Mouse (Mus musculus) colon, adult 2 months (tissue): ENCODE measurements around the gene Nploc4. TPM values are rescaled to one million over a fixed set of nuclear protein-coding genes. Genes with fewer than 3 reads are reported as not detected.

ENCODE experiments used
- polyA plus RNA-seq: library from polyadenylated mRNA; depleted of rRNA; stranded (reverse); fragments of >200 nt; gene quantifications from 2 replicates; pipeline ENCODE4 v1.2.3, GENCODE M21; 2012; rRNA removed

Nploc4 gene
- polyA plus RNA-seq, result 62.4 and 84.3 TPM in 2 replicates

DNA sequence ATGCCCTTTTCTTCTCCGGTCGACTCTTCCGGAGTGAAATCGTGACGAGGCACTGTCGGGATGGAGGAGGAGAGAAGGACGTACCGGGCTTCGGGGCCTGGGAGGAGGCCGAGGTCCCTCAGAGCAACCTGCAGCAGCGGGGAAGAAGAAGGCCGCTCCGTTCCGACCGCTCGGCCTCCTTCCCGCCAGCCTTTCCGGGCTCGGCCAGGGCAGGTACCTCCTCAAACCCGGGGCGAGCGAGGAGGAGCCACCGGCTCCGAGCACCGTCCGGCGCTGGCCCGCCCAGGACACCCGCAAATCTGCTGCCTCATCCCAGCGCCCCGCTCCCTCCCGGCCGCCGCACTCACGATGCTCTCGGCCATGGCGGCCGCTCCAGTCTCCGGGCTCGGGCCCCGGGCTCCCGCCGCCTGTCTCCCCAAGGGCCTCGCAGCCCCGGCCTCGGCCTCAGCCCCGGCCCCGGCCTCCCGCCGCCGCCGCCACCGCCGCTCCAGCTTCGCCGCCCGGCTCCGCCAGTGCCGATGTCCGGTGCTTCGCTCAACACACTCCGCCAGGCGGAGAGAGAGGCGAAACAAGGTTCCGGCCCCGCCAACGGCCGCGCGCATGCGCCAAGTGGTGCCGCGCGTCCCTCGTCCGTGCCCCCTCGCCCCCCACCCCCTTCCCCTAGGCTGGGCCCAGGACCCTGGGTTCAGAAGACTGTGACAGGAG is at the start of gene Nploc4:
TSS of gene Nploc4 (minus strand) at position 557 of the 705 bp plus-strand sequence.

DNA sequence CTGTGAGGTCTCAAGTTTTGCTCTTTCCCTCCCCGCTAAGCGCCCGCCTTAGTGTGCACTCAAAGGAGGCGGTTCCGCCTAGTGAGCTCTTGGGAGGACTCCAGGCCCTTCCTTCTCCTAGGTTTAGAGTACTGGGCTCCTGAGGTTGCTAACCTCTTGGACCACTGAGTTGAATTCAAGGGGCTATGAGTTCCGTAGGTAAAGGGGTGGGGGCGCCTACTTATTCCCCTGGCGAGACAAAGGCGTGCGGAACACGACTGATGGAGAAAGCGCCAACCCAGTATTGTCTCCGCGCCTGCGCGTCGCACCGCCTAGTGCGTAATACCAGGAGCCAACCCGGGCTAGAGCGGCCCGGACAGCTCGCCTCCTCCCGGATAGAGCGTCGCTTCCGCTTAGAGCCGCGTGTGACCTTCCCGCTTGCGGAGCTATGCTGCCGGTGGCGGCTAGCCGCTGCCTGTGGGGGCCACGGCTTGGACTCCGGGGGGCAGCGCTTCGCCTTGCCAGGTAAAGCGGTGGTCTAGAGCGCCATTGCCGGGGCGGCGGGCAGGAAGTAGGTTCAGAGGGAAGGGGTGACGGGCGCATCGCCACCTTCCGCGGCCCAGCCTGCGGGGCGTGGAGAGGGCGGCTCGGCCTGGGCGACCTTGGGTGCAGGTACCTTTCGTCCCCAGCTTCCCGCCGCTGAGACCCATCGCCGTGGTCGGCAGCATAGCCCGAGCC is 46.9 kb upstream of the Nploc4 start, which contains the start of gene Mrpl12:
TSS of gene Mrpl12 (plus strand) at position 349 of the 717 bp plus-strand sequence.

DNA sequence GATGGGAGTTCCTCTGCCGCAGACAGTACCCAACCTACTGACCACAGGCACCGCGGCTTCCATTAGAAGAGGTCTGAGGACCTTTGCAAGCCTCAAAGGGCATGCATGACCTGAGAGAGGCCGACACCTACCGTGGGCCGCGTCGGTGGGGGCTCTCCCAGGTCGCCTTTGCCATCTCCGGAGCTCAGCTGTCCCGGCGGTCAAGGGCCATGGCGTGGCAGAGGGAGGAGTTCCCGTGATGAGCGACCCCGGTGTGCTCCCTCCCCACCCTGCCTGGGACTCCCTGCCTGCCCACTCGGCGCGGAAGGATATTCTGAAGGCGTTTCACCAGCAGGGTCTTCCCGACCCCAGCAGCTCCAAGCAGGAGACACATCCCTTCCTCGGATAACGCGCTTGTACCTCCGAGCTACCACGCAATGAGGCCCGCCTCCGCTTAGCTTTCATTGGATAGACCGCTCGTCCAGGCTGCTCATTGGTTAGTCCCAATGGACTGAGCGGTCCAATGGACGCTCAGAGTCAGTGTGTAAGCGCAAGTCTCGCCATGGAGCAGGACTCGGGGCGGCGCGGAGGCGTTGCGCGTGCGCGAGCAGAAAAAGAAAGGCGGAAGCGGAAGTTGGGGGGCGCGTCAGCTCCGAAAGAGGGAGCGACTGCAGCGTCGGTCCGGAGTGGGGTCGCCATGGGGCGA is 29.7 kb upstream of the Nploc4 start, which contains the start of gene Arl16:
TSS of gene Arl16 (minus strand) at position 557 of the 685 bp plus-strand sequence.

DNA sequence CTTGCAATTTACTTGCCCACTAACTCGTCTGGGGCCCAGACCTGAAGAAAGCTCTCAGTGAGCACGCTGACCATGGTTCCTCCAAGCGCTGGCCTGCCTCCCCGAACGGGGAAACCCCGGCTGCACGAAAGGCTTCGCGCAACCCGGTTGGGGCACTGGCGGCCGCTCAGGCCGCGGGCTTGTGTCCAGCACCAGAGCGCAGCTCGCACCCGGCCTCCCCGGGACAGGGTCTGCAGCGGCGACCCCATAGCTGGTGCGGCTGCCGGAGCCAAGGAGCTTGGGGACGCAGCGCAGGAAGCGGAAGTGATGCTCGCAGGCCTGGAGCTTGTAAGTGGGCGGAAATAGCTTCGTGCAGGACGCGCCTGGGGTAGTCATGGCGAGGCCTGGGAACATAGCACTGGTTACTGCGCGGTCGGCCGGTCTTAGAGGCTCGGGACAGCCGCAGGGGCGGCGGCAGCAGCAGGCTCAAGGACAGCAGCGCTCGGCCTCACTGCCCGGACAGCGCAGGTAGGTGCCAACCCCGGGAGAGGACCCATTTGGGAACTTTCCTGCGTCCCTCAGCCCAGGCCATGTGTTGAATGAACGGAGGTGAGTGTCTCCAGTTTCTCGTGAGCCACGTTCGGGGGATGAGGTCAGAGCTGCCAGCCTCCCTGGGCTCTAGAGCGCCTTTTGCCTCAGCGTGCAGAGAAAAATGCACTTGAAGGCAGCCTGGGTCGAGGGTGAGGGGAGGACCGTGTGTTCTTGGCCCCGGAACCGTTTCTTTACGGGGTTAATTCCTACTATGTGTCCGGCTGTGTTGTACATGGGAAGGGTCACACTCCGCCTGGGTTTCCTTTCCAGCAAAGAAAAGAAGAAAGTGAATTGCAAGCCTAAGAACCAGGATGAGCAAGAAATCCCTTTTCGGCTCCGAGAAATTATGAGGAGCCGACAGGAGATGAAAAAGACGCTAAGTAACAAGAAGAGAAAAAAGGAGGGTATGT is 20.6 kb upstream of the Nploc4 start, which contains the start of the genes Oxld1 and Ccdc137:
TSS of gene Oxld1 (minus strand) at position 297 of the 980 bp plus-strand sequence.
TSS of gene Ccdc137 (plus strand) at position 344 of the 980 bp plus-strand sequence.

DNA sequence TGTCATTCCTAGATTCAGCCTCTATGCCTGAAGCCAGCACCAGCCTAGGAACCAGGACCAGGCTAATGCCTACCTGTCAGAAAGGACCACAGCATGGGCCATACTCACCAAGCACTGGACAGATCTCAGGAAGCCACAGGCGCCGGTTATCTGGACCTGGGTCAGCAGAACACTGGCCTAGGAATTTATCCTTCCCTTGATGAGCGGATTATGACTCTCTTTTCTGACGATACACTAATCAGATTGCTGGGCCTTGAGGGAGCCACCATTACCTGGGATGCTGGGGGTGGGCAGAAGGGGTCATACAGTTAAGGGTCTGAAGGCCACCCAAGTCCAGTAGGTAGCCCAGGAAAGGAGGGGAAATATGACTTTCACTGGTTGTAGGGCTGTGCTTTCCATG is 15.8 kb upstream of the Nploc4 start, which contains the start of gene Pde6g:
TSS of gene Pde6g (minus strand) at position 195 of the 400 bp plus-strand sequence.

DNA sequence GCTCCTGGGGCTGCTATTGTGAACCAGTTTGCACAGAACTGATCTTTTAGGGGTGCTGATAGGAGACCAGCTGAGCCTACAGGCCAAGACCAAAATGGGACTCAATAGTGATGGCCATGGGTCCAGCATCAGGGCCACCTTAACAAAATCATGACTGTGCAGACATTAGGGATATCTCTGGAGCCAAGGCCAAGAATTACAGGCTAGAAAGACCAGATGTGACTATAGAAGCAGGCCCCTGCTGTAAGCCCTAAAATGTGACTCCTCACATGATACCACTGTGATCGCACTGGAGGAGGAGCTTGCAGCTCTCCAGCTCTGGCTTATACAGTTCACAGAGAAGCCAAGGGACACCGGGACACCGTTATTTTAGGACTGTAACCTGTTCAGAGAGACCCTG is 4.8 kb upstream of the Nploc4 start, which contains the start of gene Tspan10:
TSS of gene Tspan10 (plus strand) at position 301 of the 400 bp plus-strand sequence.

DNA sequence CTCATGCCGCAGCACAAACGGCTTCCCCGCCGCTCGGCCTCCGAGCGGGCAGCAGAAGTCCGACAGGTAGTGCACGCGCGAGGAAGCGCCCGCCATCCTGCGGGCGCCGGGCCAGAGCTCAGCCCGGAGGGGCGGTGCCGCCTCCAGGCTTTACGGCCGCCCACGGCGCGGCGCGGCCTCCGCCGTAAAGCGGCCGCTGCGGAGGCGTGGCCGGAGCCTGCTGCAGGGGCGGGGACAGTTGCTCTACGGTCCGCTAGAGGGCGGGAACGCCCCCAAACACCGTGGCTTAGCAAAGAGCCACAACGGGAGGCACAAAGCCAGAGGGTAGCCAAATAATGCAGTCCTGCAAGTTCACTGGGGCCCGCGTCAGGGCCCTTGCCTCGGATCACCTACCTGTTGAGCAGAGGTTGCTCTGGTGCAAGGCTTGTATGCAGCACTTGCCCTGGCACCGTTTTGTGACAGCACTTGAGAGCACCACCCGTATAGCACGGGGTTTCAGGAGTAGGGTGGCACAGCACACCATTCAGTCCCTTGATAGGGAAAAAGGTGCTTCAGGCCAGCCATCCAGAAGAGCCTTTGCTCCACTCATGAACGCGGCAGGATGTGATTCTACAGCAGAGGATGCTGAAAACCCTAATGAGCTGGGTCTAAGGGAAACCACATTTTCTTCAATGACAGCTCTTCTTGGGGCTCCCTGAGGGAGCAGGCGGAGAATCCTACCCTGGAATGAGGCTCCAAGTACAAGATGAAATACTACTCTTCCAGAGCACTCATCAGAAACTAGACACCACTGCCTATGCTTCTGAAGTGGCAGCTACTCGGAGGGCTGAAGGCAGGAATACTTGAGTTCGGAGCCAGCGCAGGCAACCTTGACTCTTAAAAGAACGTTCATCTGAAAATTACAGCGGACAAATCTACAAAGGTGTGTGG is 58.6 kb downstream of the Nploc4 start, which contains the start of gene Faap100:
TSS of gene Faap100 (minus strand) at position 154 of the 930 bp plus-strand sequence.

DNA sequence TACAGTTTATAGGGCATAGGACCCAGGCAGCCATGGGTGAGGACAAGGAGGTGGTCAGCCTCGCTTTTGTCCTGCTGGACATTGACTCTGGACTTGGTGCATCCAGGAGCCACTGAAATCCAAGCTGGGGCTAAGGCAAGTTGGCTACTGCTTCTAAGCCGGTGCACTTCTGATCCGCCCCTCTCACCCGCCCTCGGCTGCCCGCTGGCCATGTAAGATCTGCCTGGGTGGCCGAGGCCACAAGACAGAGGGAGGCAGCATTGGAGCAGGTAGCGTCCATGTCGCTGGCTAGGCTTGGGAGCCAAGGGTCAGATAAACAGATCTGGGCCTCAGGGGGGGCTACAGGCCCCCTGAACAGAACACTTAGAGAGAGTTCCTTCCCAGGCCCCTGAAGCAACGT is 76.2 kb downstream of the Nploc4 start, which contains the start of gene Fscn2:
TSS of gene Fscn2 (plus strand) at position 240 of the 400 bp plus-strand sequence.

DNA sequence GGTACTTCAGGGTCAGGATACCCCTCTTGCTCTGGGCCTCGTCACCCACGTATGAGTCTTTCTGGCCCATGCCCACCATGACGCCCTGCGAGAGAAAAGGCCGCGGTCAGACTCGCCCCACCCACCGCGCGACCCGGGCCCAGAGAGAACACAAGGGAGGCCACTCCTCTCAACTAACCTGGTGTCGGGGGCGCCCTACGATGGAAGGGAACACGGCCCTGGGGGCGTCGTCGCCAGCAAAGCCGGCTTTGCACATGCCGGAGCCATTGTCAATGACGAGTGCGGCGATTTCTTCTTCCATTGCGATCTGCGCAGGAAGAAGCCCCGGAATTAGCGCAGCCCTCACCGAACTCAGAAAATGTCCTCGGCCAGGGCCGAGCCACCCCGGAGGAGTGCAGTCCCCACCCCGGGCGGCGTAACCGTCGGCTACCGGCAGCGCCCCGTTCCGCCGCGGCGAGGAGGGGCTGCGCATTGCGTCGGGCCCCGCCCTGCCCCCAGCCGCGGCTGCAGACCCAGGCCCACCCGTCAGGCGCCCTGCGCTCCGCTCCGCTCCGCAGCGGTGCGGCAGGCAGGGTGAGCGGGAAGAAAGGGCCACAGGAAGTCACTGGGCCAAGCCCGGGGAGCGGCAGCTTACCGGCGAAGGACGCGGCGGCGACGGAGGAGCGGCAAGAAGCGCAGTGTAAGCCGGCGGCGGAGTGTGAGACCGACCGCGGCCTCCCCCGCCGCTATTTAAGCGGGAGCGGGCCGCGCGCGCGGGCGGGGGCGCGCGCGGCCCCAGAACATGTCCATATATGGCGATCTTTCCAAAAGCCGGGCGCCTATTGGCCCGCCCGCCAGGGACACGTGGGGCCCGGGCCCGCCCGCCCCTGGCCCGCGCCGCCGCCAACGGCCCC is 89.5 kb downstream of the Nploc4 start, which contains the start of gene Actg1:
TSS of gene Actg1 (minus strand) at position 752 of the 893 bp plus-strand sequence.

Other genes starting within 250 kb of the Nploc4 start
- gene Bahcc1, start 204.8 kb downstream of the Nploc4 start, polyA plus RNA-seq, result 9.8 and 10.0 TPM in 2 replicates
- 1,314 and 1,733 TPM in 2 replicates for gene Actg1, start 89.2 kb downstream of the Nploc4 start, polyA plus RNA-seq
- 0.16 TPM in 1 of 2 replicates, not detected in the other for gene Fscn2, start 76.2 kb downstream of the Nploc4 start, polyA plus RNA-seq
- gene Faap100, start 58.9 kb downstream of the Nploc4 start, polyA plus RNA-seq, result 64.7 and 65.7 TPM in 2 replicates
- gene Tspan10, start 4.9 kb upstream of the Nploc4 start, polyA plus RNA-seq, result 0.19 and 0.41 TPM in 2 replicates
- 0.55 and 0.56 TPM in 2 replicates for gene Pde6g, start 15.8 kb upstream of the Nploc4 start, polyA plus RNA-seq
- gene Oxld1, start 20.4 kb upstream of the Nploc4 start, polyA plus RNA-seq, result 25.9 and 35.8 TPM in 2 replicates
- gene Ccdc137, start 20.4 kb upstream of the Nploc4 start, polyA plus RNA-seq, result 9.6 and 10.4 TPM in 2 replicates
- gene Arl16, start 29.9 kb upstream of the Nploc4 start, polyA plus RNA-seq, result 23.7 and 24.4 TPM in 2 replicates
- gene Mrpl12, start 46.9 kb upstream of the Nploc4 start, polyA plus RNA-seq, result 196 and 363 TPM in 2 replicates
- gene Slc25a10, start 54.1 kb upstream of the Nploc4 start, polyA plus RNA-seq, result 357 and 440 TPM in 2 replicates
- gene Gcgr, start 93.0 kb upstream of the Nploc4 start, polyA plus RNA-seq, result 0.35 and 0.95 TPM in 2 replicates
- 51.3 and 59.4 TPM in 2 replicates for gene Mcrip1, start 112.0 kb upstream of the Nploc4 start, polyA plus RNA-seq
- 0.22 TPM in 1 of 2 replicates, not detected in the other for gene Ppp1r27, start 113.4 kb upstream of the Nploc4 start, polyA plus RNA-seq
- 238 and 254 TPM in 2 replicates for gene P4hb, start 135.5 kb upstream of the Nploc4 start, polyA plus RNA-seq
- 643 and 823 TPM in 2 replicates for gene Arhgdia, start 143.9 kb upstream of the Nploc4 start, polyA plus RNA-seq
- gene Alyref, start 160.7 kb upstream of the Nploc4 start, polyA plus RNA-seq, result 25.4 and 31.6 TPM in 2 replicates
- 119 and 133 TPM in 2 replicates for gene Anapc11, start 160.7 kb upstream of the Nploc4 start, polyA plus RNA-seq
- gene Npb, start 170.8 kb upstream of the Nploc4 start, polyA plus RNA-seq, result 5.5 and 6.3 TPM in 2 replicates
- 325 and 389 TPM in 2 replicates for gene Pcyt2, start 180.2 kb upstream of the Nploc4 start, polyA plus RNA-seq
- 109 and 125 TPM in 2 replicates for gene Sirt7, start 187.5 kb upstream of the Nploc4 start, polyA plus RNA-seq
- gene Mafg, start 195.9 kb upstream of the Nploc4 start, polyA plus RNA-seq, result 32.4 and 38.3 TPM in 2 replicates
- gene Pycr1, start 206.1 kb upstream of the Nploc4 start, polyA plus RNA-seq, result 30.3 and 39.3 TPM in 2 replicates
- 0.13 and 0.42 TPM in 2 replicates for gene Myadml2, start 210.4 kb upstream of the Nploc4 start, polyA plus RNA-seq
- 0.80 and 0.83 TPM in 2 replicates for gene Notum, start 223.5 kb upstream of the Nploc4 start, polyA plus RNA-seq
- gene Aspscr1, start 235.3 kb upstream of the Nploc4 start, polyA plus RNA-seq, result 93.2 and 102 TPM in 2 replicates